Mouse (Mus musculus) left cerebral cortex, postnatal 4 days (tissue): Measurements from ENCODE around the gene Gprin2. TPM values are rescaled to one million over a fixed set of nuclear protein-coding genes. Genes with fewer than 3 reads are reported as not detected.

ENCODE experiments used
- total RNA-seq, 2 experiments: library from RNA; stranded (reverse); gene quantifications; 2 replicates each; pipeline ENCODE4 v1.2.3; 2021

Gprin2 gene
- total RNA-seq, 2 experiments from 2014 or later = 26.2 to 30.0 TPM

Other genes with a start within 250 kb of the Gprin2 start
- gene Rbp3, start 247.7 kb downstream of the Gprin2 start, total RNA-seq = under 1 TPM in 1 of 2 experiments, not detected in 1; 0.08 TPM
- gene Zfp488, start 222.9 kb downstream of the Gprin2 start, total RNA-seq = 1 to 10 TPM; 2.3 to 2.9 TPM
- gene Gm30083, start 186.5 kb downstream of the Gprin2 start, total RNA-seq = not detected
- not detected for gene Gm5460, start 184.9 kb downstream of the Gprin2 start, total RNA-seq
- gene Antxrl, start 148.9 kb downstream of the Gprin2 start, total RNA-seq = not detected
- under 1 TPM; 0.42 to 0.52 TPM for gene Anxa8, start 115.7 kb downstream of the Gprin2 start, total RNA-seq
- gene A630023A22Rik, start 98.9 kb downstream of the Gprin2 start, total RNA-seq = not detected
- under 1 TPM in 1 of 2 experiments, not detected in 1; 0.16 TPM for gene Npy4r, start 49.2 kb downstream of the Gprin2 start, total RNA-seq
- gene Syt15, start 17.9 kb upstream of the Gprin2 start, total RNA-seq = 1 to 10 TPM; 1.2 to 1.5 TPM
- gene Shld2, start 108.8 kb upstream of the Gprin2 start, total RNA-seq = 10 to 100 TPM in 1 of 2 experiments, 1 to 10 TPM in 1; 9.4 to 11.0 TPM
- gene Glud1, start 109.1 kb upstream of the Gprin2 start, total RNA-seq = 100 to 1,000 TPM; 299 TPM
- 1 to 10 TPM in 1 of 2 experiments, not detected in 1; 1.0 TPM for gene Fam25c, start 153.8 kb upstream of the Gprin2 start, total RNA-seq
- 1 to 10 TPM in 1 of 2 experiments, not detected in 1; 1.6 TPM for gene Sncg, start 173.1 kb upstream of the Gprin2 start, total RNA-seq
- 1 to 10 TPM; 3.6 to 4.0 TPM for gene Mmrn2, start 173.8 kb upstream of the Gprin2 start, total RNA-seq